Comparison of ENCODE assay signal across 15 mouse cellular contexts in genomic region chr2:165220347-165220945, GRCm38 (mm10). TPM values are rescaled to one million over a fixed set of nuclear protein-coding genes. Genes with fewer than 3 reads are reported as not detected.
"Had no signal": no experiment of that assay in that cellular context is flagged by ENCODE, and none has a peak within 500 bp of the region (broad histone marks: within the 10 kb centered on the region; RNA-seq: fewer than 3 reads in every experiment).

No protein-coding gene starts in this region.

- DNase-seq: lung, adult 2 months; lung, postnatal 14 days; lung, postnatal 36 days; midbrain, embryonic 14.5 days; retina, postnatal 1 day; right cerebral cortex, adult 18-20 months; right cerebral cortex, postnatal 25 days; right cerebral cortex, postnatal 4 days; spleen, adult 18-20 months; thymus, adult 18-20 months; thymus, postnatal 14 days; thymus, postnatal 36 days had no signal

- ATAC-seq: lung, postnatal 0 days; midbrain, embryonic 16.5 days had no signal

RNA-seq across cellular contexts. Expression of gene Cdh22, which starts 14.2 kb away (rescaled TPM):
- total RNA-seq: megakaryocyte progenitor cell, adult 5-6 weeks had no signal
